Mouse (Mus musculus): ENCODE results near the gene Hspa1b.

The Hspa1b gene

GRCm38 (mm10) chr17:34931735-34932098 is 27.3 kb downstream of the Hspa1b start:
- no peak for DNase-seq (ENCODE audit: extremely low spot score, low read depth, low spot score)

DNA sequence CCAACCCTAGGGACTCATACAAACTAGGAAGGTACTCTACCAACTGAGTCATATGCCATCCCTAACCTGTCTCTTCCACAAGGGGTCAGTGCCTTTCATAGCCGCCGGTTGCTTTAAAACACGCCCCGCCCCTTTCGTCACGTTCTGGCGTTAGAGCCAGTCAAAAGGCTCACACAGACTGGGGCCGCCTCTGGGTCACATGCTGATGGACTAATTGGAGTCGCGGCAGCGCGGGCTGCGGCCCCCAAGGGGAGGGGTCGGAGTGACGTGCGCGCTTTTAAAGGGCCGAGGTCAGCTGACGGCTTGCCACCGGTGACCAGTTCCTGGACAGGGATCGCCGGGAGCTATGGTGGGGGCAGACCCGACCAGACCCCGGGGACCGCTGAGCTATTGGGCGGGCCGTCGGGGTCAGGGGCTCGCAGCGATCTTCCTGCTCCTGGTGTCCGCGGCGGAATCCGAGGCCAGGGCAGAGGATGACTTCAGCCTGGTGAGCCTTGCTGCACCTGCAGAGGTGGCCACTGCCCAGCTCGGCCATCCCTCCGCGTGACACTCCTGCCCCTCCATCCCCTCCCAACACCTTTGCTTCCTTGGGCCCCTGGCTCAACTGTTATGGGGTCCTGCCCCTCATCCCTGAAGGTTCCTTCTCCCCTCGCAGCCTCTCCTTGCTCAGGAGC is 27.8 kb downstream of the Hspa1b start, which contains the start of gene Neu1:
TSS of gene Neu1 (plus strand) at position 193 of the 674 bp plus-strand sequence.
- DNase-seq (ENCODE audit: extremely low spot score, low read depth, low spot score) = peak; percentile 86

GRCm38 (mm10) chr17:34928841-34929240 is 30.2 kb downstream of the Hspa1b start:
- no peak for DNase-seq (ENCODE audit: extremely low spot score, low read depth, low spot score)

DNA sequence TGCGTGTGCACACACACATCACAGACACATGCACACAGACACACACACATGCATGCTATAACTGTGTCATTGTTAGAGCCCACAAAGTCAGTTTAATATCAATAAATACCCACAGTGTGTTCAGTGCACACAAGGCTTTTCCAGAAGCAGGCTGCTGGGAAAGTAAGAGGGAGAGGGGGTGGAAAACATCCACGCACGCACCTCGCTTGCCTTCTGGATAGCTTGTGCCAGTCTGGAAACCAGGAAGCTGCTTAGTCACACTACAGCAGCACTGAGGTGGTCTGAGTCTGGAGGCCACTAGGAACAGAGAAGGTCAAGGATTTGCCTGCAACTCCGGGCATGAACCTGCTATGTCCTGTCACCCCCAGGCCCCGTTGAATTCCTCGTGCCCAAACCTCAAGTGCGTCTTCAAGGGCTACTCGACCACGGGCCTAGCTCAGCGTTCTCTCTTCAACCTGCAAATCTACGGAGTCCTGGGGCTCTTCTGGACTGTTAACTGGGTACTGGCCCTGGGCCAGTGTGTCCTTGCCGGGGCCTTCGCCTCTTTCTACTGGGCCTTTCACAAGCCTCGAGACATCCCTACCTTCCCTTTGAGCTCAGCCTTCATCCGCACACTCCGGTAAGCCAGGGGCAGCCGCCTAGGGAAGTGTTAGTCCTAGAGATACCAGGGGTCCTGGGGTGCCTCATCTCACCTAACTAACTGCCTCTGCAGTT is 31.6 kb downstream of the Hspa1b start:
- no peak for DNase-seq (ENCODE audit: extremely low spot score, low read depth, low spot score)

- DNase-seq (ENCODE audit: extremely low spot score, low read depth, low spot score) = no peak
Measured at GRCm38 (mm10) chr17:34924258-34924657, 34.8 kb downstream of the Hspa1b start.

DNA sequence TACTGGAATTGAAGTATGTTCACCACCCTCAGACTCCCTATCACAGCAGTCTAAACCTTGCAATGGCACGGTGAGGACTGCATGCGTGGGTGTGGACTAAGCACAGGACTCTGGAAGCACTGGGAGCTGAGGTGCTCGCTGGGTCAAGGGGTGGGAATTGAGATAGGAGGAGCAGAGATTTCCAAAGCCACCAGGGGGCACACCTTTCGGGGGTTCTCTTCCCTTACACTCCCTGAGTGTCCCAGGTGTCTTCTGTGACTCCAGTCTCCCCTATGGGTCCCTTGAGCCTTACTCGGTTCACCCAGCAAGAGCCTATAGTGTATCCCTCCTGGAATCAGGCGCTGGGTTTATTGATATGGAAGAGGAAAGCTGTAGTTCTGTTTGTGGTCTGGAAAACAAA is 36.1 kb downstream of the Hspa1b start:
- no peak for DNase-seq (ENCODE audit: extremely low spot score, low read depth, low spot score)

GRCm38 (mm10) chr17:34917188-34917587 is 41.9 kb downstream of the Hspa1b start:
- DNase-seq (ENCODE audit: extremely low spot score, low read depth, low spot score) = no peak

GRCm38 (mm10) chr17:34916316-34916715 is 42.7 kb downstream of the Hspa1b start:
- DNase-seq (ENCODE audit: extremely low spot score, low read depth, low spot score) = no peak

- no peak for DNase-seq (ENCODE audit: extremely low spot score, low read depth, low spot score)
Measured at GRCm38 (mm10) chr17:34915410-34915831, 43.6 kb downstream of the Hspa1b start.

DNA sequence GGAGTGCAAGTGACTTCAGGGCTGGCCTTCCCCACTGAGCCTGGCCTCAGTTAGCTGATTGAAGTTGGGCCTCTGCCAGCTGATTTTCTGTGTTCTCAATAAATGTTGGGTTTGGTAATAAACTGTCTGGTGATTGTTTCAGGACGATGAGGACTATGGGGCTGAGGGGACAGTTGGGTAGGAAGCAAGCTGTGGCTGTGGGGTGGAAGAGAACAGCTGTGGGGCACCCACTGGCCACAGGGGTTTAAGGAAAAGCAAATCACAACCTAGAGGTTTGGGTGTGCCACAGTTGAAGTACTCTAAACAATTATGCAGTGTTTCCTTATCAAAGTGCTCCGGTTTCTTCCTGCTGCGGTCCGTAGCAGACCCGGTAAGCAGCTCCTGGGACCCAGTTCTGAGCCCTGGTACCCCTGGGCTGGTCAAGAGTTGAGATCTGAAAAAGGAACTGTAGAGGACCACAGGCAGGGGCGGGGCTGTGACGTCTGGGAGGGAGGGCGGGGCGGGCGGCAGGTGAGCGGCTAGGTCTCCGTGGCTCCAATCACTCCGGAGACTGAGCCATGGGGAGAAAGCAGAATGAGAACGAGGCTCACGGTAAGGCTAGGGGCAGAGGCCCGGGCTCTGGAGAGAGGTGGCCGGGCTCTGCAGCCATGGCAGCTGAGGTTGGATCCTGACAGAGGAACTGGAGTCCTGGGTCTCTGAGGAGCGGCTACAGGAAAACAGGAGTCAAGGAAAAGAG is 44.9 kb downstream of the Hspa1b start, which contains the start of gene Slc44a4:
TSS of gene Slc44a4 (plus strand) at position 537 of the 736 bp plus-strand sequence.
- no peak for DNase-seq (ENCODE audit: extremely low spot score, low read depth, low spot score)

- DNase-seq (ENCODE audit: extremely low spot score, low read depth, low spot score) = no peak
Measured at GRCm38 (mm10) chr17:34911945-34912351, 47.1 kb downstream of the Hspa1b start.

GRCm38 (mm10) chr17:34910982-34911381 is 48.1 kb downstream of the Hspa1b start:
- no peak for DNase-seq (ENCODE audit: extremely low spot score, low read depth, low spot score)
